Mouse (Mus musculus) mouse embryonic stem cell (cell line): Measurements from ENCODE around the gene Taf10.
"Not testable (repeated sequence)": the region's sequence is repeated elsewhere in the genome, so short reads cannot be mapped to it uniquely, and the experiment has no call there.

Experiments
- in situ Hi-C, 2 experiments: fragments of 300-500 bp; cut with MboI; formaldehyde crosslinking; loops; 1 replicate in 1 of 2; 3 replicates in 1 of 2; pipeline ENCODE4 v1.14.3; 2019 to 2020; ENCODE audit warnings: low sequenced_read_pairs in 2 of 2, low pct_unique_long_range_greater_than_20kb in 1 of 2, mixed read lengths in 1 of 2; ENCODE audit not compliant: unreplicated experiment in 1 of 2

The Taf10 gene

DNA sequence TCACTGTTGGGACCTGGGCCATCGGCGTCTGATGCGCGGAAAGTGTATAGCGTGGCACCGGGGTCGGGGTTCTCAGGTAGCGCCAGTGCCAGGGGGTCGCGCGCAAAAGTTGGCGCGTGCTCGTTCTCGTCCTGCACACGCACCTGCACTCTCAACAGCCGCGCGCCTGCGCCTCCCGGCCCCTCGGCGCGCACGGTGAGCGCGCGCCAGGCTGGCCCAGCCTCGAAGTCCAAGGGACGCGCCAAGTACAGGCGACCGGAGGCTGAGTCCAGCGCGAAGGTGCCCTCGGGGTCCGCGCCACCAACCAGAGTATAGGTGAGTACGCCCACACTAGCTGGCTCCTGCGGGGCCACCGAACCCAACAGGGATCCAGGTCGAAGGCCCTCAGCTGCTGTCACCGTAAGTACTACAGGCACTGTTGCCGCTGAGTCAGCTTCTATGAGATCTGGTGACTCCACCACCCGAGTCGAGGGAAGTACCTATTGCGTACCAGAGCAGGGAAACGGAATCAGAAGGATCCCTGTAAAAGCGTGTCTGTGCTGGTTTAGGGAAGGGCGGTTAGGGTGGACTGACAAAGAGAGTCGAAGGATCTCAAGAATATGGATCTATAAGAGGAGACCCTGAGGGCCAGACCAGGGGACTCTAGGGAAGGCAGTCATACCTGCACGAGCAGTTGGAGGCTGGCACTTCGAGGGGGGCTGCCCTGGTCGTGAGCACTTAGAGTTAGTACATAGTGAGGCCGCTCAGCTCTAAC, 18.5 kb upstream of the Taf10 start:
- in situ Hi-C loops: no loop called here

DNA sequence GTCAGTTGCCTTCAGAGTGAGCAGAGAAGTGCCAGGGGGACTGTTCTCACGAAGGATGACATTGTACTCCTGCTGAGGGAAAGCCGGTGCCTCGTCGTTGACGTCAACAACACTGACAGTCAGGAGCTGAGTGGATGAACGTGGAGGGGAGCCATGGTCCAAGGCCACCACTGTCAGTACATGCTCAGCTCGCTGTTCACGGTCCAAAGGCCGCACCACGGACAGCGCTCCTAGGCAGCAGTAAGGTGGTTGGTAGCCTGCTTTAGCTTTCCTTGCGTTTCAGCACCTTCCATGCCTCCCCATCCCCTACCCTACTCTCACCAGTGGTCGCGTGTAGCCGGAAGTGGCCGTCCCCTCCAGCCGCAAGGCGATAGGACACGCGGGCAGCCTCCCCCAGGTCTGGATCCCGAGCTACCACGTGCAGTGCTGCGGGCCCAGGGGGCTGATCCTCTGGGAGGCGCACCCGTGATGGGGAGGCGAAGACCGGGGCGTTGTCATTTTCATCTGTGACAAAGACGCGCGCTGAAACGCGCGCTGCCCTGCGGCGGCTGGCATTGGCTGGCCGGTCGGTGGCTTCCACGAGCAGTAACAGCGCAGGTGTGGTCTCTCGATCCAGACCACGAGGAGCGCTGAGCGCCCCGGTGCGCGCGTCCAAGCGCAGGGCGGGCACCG, 17.8 kb upstream of the Taf10 start:
- in situ Hi-C loops: no loop called here

DNA sequence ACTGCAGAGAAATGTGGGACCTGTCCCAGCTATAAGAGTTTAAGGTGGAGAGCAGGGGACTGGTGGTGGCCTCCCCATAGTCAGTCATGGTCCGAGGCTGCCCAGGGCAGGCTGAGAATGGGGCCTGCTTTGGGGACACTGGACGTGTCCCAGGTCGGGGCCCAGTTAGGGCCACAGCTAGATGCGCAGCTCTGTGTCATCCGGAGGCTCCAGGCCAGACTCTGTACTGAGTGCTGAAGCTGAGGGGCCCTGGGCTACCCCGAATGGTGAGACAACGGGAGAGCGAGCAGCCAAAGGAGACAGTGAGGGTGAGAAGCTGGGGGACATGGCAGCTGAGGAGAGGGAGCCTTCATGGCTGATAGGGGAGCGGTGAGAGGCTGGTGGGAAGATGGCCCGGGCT, 9.1 kb upstream of the Taf10 start:
- in situ Hi-C loops: no loop called here

DNA sequence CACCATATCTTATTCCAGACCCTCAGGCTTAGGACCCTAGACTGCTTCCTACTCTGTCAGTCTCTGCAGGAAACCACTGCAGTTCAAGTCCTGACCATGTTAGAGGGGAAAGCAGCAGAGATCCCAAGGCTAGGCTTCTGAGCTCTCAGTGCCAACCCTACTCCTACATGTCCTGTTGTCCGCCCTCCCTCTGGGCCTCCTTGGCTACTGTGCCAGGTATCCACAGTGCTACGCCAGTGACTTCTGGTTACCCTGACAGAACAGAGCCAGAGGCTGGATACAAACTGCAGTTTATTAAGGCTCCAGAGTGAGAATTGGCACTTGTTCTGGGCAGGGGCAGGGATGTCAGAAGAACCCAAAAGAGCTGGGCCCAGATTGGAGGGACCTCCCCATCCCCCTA, 8.6 kb upstream of the Taf10 start:
- in situ Hi-C loops: no loop called here

DNA sequence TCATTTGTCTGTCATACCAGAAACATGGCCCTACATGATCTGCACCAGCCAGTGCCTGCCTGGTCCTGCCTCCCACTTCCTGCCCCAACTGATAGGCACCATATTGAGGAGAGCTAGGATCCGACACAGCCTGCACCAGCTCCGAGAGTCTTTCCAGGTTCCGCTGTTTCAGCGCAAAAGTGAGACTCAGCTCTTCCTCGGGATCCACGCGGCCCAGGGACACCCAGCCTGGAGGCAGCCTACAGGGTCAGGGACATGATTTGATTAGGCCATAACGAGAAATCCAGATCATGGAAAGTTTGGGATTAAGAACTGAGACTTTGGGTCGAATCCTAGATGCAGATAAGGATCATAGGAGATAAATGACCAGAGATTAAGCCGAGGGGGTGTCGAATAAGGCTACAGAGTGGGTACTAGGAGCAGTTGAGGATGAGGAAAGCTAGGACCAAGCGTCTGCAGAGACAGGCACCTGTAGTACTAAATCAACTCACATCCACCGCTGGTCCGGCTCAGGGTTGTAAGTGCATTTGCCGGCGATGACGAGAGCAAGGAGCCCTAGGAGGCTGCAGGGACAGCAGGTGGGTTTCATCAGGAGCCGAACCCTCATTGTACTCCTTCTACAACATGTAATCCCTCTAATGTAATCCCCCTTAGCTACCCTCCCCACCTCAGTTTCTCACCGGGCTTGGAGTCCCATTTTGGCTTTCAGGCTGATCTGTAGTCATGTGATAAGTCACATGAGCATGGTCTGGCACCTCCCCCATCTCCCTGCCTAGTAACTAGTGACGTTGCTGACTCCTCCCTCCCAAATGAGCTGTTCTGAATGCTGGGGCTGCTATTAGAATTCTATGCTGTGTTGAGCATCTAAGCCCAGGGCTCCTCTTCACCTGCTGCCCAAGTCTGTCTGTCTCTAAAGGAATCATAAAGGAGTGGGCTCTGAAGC, 7.6 kb upstream of the Taf10 start, which contains the start of gene Tpp1:
TSS of gene Tpp1 (minus strand) at position 745 of the 943 bp plus-strand sequence.
- in situ Hi-C loops: no loop called here

DNA sequence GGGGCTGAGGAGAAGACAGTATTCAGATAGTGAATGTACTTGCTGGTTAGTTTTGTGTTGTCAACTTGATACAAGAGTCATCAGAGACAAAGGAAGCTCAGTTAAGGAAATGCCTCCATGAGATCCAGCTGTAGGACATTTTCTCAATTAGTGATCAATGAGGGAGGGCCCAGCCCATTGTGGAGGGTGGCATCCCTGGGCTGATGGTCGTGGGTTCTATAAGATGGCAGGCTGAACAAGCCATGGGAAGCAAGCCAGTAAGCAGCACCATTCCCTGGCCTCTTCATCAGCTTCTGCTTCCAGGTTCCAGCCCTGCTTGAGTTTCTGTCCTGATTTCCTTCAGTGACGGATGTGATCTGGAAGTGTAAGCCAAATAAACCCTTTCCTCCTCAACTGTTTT, 3.6 kb upstream of the Taf10 start:
- in situ Hi-C loops: loop anchor here in 1 of 2 experiments (5.0 kb wide), 1 partner anchor 60 kb away; no protein-coding TSS in a partner anchor

DNA sequence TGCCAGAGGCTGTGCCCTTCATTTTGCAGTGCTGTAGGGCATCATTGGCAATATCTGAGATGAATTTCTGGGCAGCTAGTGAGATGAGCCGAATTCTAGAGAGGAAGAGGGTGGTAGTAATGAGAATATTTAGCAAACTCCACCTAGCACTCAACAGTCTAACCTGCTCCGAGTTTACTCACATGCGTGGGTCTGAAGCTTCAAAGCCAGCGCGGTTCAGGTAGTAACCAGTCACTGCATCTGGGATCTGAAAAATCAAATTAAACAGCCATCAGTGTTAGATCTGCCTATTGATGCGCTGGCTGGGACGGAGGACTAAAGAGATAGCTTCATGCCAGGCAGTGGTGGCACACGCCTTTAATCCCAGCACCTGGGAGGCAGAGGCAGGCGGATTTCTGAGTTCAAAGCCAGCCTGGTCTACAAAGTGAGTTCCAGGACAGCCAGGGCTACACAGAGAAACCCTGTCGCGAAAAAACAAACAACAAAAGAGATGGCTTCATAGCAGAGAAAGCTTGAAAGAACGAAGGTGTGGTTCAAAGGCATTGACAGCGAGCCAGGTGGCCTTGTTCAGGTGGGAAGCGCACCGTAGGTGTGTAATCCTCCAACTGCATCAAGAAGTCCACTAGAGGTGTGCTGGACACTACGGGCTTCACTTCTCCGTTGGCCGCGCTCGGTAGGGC, 775 bp downstream of the Taf10 start:
- in situ Hi-C loops: not testable (repeated sequence)

DNA sequence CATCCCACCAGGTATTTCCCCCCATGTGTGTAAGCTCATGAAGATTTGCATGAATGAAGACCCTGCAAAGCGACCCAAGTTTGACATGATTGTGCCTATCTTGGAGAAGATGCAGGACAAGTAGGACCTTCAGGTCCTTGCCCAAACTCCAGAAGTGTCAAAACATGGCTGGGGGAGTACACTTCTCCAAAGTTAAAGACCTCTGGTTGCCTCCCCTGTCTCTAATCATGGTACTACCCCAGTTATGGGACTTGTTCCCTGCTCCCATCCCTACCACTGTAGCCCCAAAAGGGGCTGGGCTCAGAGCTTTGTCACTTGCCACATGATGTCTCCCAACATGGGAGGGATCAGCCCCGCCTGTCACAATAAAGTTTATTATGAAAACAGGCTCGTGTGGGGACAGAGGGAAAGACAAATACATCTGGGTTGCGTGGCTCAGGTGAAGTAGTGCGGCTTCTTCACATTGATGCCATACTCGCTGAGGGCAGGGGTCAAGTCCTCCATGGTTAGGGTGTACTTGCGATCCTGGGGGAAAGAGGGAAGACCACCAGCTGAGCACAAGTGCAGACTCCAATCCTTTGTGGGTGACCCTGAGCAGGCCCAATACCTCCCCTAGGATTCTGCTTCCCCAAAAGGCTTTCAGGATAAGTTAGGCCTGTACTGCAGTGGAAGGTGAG, 1.5 kb downstream of the Taf10 start:
- in situ Hi-C loops: not testable (repeated sequence)

DNA sequence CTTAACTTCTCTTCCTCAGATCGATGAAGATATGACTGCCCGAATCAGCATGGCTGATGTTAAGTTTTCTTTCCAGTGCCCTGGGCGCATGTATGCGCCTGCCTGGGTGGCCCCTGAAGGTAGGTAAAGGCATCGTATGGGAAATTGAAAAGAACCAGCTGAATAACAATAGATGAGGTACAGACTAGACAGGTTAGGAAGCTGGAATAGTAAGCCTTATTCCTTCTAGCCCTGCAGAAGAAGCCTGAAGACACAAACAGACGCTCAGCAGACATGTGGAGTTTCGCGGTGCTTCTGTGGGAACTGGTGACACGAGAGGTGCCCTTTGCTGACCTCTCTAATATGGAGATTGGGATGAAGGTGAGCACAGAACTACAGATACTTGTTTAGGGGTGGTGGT, 2.2 kb downstream of the Taf10 start:
- in situ Hi-C loops: no loop called here

DNA sequence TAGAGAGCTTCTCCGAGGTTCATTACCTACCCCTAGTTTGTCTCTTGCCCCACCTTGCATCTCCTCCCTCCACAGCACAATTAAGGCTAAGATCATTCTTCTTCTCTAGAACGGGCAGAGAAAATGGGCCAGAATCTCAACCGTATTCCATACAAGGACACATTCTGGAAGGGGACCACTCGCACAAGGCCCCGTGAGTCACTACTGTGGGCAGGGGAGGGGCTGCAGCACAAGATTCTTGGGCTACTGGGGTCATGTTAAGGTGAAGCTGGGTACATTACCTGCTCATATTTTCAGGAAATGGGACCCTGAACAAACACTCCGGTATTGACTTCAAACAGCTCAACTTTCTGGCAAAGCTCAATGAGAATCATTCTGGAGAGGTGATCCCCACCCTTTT, 3.3 kb downstream of the Taf10 start:
- in situ Hi-C loops: no loop called here

DNA sequence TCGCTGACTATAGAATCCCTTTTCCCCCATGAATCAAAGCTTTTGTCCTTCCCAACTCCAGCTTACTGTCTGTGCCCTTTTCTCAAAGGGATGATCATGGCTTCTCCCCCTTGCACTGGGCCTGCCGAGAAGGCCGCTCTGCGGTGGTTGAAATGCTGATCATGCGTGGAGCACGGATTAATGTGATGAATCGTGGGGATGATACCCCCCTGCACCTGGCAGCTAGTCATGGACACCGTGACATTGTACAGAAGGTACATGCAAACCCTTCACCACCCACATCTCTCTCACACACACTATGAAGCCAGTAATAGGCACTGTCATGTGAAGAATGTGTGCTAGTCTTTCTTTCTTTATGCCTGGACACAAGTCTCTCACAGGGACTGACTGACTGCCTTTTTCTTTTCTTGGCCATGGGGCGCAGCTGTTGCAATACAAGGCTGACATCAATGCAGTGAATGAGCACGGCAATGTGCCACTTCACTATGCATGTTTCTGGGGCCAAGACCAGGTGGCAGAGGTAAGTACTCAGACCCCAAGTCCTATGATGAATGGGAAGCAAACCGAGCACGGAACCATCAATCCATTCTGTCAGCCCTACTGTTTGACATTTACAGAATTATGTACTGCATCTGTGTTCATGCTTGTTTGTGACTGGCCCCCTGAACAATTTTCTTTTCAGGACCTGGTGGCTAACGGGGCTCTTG, 3.9 kb downstream of the Taf10 start:
- in situ Hi-C loops: no loop called here

DNA sequence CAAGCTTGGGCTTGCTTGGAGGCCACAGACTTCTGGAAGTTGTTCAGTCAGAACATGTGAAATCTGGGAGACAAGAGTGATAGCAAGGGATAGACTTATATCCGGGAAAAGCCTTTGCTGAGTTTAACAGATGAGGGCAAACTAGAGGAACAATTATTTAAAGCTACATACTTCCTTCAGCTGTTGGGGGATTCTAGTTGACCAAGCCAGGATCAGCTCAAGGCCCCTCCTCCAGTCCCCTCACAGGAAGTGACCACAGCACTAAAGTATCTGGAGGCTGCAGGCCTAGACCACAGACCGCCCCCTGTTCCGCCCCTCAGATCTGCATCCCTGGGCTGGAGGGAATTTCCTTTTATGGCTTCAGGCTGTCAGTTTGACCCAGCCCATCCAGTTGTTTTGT, 5.2 kb downstream of the Taf10 start:
- in situ Hi-C loops: no loop called here

DNA sequence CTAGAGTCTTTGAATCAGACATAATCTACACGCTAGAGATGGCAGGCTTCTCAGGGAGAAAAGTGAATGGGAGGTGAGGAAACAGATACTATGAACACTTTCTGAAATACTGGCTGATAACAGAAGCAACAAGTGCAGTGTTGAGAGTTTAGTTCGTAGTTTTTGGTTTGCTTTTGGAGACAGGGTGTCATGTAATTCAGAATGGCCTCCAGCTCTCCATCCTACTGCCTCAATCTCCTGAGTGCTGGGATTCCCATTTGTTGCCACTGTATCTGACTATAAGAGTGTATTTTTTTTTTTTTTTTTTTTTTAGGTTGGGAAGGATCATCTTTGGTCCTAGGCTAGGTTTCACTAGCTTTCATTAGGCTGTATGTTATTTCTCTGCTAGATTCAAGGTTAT, 5.9 kb downstream of the Taf10 start:
- in situ Hi-C loops: no loop called here

DNA sequence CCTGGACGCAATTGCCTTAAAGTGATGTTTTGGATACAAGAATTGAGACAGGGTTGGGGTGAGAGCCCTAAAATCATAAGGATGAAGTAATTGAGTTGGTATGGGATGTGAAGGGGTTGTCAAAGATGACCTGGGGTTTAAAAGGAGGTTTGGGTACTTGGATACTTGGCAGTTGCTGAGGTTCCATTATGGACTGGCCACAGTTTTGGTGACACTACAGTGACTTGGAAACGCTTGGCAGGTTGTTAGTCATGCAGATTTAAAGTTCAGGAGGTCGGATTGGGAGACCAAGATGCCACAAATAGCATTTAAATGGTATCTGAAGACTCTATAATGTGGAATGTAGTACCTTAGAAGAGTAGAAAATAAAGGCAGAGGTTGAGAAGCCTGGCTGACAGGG, 6.5 kb downstream of the Taf10 start:
- in situ Hi-C loops: no loop called here

DNA sequence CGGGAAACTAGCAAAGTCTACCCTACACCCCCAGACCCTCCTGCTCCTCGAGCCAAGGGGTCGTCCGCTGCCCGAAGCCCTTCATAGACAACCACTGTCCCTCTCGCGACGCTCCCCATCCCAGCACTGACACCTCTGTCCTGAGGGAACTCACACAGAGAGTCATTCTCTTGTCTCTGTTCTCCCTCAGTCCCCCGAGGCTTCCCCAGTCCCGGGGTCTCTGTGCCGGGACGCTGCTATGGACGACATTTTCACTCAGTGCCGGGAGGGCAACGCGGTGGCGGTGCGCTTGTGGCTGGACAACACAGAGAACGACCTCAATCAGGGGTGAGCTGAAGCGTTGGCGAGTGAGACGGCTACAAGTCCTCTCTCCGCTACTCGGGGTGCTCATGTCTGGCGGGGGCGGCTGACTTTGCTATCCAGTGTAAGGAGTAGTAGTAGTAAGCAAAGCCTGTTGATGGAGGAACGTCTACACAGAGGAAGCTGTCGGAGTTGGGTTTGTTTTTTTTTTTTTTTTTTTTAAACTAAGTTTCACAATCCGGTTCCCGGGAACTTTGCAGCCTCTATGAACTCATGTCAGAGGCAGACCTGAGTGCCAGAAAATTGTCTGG, 7.1 kb downstream of the Taf10 start, which contains the start of gene Rrp8:
TSS of gene Rrp8 (minus strand) at position 475 of the 611 bp plus-strand sequence.
- in situ Hi-C loops: no loop called here

DNA sequence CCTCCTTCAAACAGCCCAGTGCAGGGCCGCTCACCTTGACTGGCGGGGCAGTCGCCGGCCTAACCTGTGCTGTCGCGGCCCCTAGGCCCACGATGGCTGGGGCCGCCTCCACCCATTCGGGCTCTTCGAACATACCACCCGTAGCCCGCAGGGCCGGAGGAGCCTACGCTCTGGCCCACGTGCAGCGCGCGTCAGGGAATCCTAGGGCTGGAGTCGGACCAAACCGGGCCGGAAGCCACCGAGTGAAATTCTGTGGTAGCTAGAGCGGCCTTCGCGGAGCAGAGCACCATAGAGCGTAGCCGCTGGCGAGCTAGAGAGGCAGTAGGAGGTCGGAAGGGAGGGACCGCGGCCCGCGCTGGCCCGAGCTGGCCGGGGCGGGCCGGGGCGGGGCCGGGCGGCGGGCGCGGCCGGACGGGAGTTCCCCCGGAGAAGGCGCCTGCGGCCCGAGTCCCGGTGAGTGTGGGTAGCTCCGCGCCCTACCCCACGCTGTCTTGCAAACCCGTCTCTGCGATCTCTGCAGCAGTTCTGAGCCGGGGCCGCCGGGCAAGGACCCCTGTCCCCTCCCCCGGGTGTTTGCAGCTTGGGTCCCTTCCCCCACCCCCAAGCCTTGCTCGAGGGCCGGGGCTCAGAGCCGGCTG, 7.8 kb downstream of the Taf10 start, which contains the start of gene Ilk:
TSS of gene Ilk (plus strand) at position 329 of the 638 bp plus-strand sequence.
- in situ Hi-C loops: no loop called here
